In the genomic region with DNA sequence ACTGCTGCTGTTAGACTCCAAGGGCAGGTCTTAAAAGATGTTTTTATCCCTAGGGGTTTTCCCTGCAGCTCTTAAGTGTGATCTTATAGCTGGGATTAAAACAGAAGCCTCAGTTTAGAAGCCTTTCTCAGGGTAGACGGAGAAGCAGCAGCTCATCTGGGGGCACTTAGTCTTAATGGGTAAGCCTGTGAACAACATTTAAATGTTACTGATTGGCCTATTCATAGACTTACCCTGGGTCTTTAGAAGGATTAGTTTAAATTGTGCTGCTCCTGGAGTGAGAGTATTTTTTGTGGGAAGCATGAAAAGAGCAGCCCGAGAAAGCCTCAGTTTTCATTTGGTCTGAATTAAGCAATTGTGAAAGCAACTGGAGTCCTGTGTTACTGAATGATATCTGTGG, we compare ENCODE assay signal across 24 mouse cellular contexts. TPM values are rescaled to one million over a fixed set of nuclear protein-coding genes. Genes with fewer than 3 reads are reported as not detected.
A peak's percentile ranks its signal among the peaks of the same experiment; 100 is the strongest.
DNase-seq lines count a peak whose midpoint lies in the region; ATAC-seq lines count a peak whose summit lies in the region.
"Had no signal": no experiment of that assay in that cellular context is flagged by ENCODE, and none has a peak within 500 bp of the region (broad histone marks: within the 10 kb centered on the region; RNA-seq: fewer than 3 reads in every experiment).

No protein-coding gene starts in this region.

- H3K9ac ChIP-seq in forebrain, embryonic 11.5 days (ENCODE audit: low read length): no peak overlapping the region
- H3K9ac ChIP-seq in forebrain, embryonic 13.5 days: no peak overlapping the region
- 0 out of 2 replicates have a peak overlapping the region, but pooled peaks have one; percentile 4 for H3K9ac ChIP-seq in midbrain, embryonic 12.5 days (replicated peaks)
- H3K9ac ChIP-seq: embryonic facial prominence, embryonic 15.5 days; liver, embryonic 13.5 days; lung, embryonic 14.5 days had no signal

- H3K36me3 ChIP-seq in forebrain, embryonic 11.5 days (ENCODE audit: control insufficient read depth, insufficient read depth, low read length): no peaks in the 10 kb centered on the region
- no peaks in the 10 kb centered on the region for H3K36me3 ChIP-seq in forebrain, embryonic 10.5 days (replicated peaks)
- H3K36me3 ChIP-seq in forebrain, embryonic 13.5 days (ENCODE audit: poor library complexity, severe bottlenecking): no peaks in the 10 kb centered on the region
- H3K36me3 ChIP-seq in midbrain, embryonic 12.5 days: no peaks in the 10 kb centered on the region
- H3K36me3 ChIP-seq: embryonic facial prominence, embryonic 15.5 days; heart, embryonic 10.5 days; liver, embryonic 13.5 days had no signal

- no peak overlapping the region for H3K27ac ChIP-seq in forebrain, embryonic 11.5 days (ENCODE audit: low read depth, low read length)
- no peak overlapping the region for H3K27ac ChIP-seq in forebrain, embryonic 10.5 days
- peak overlapping the region; percentile 54; the same call in 1 of the 2 replicates for H3K27ac ChIP-seq in forebrain, embryonic 13.5 days
- H3K27ac ChIP-seq in midbrain, embryonic 12.5 days (replicated peaks): no peak overlapping the region
- H3K27ac ChIP-seq: embryonic facial prominence, embryonic 15.5 days; heart, embryonic 10.5 days; liver, embryonic 13.5 days had no signal

- H3K27me3 ChIP-seq in forebrain, embryonic 11.5 days (ENCODE audit: control insufficient read depth, insufficient read depth, low read length): peaks cover 19% of the 10 kb centered on the region
- H3K27me3 ChIP-seq in forebrain, embryonic 10.5 days (ENCODE audit: poor library complexity, severe bottlenecking): peaks cover 93% of the 10 kb centered on the region
- peaks cover 12% of the 10 kb centered on the region; the same call in 1 of the 2 replicates for H3K27me3 ChIP-seq in forebrain, embryonic 13.5 days
- peaks cover 20% of the 10 kb centered on the region; the same call in 1 of the 2 replicates for H3K27me3 ChIP-seq in midbrain, embryonic 12.5 days
- H3K27me3 ChIP-seq: CH12.LX; embryonic facial prominence, embryonic 15.5 days; liver, embryonic 13.5 days had no signal

- no peak overlapping the region for H3K4me2 ChIP-seq in forebrain, embryonic 11.5 days (ENCODE audit: low read depth, low read length, severe bottlenecking)
- H3K4me2 ChIP-seq in forebrain, embryonic 13.5 days: no peak overlapping the region
- no peak overlapping the region for H3K4me2 ChIP-seq in midbrain, embryonic 12.5 days (replicated peaks)
- H3K4me2 ChIP-seq: embryonic facial prominence, embryonic 15.5 days; liver, embryonic 13.5 days; lung, embryonic 14.5 days had no signal

- 4% methylated on average over 2 of the region's 2 CpGs for WGBS in forebrain, embryonic 11.5 days
- 8% methylated on average over 2 of the region's 2 CpGs for WGBS in forebrain, embryonic 10.5 days
- 6% methylated on average over 2 of the region's 2 CpGs for WGBS in forebrain, embryonic 13.5 days
- 10% methylated on average over 2 of the region's 2 CpGs for WGBS in midbrain, embryonic 12.5 days

- no peak for DNase-seq in forebrain, embryonic 11.5 days (ENCODE audit: low spot score)
- no peak for DNase-seq in forebrain, embryonic 10.5 days (ENCODE audit: extremely low spot score, low spot score)
- DNase-seq in A20 (ENCODE audit: low read depth, low spot score): peak; percentile 40
- DNase-seq in adrenal gland, postnatal 36 days: no peak
- no peak for DNase-seq in cerebellum, postnatal 14 days
- no peak for DNase-seq in B cell, adult 2 months
- DNase-seq: cerebellum, adult 8-10 months; kidney, adult 8-10 months; kidney, postnatal 25 days; layer of hippocampus, adult 9-11 months; liver, embryonic 13.5 days; lung, embryonic 14.5 days; lung, postnatal 4 days; spleen, adult 18-20 months; thymus, adult 2 months had no signal

- 0 out of 2 replicates have a peak, but pooled peaks cover 1% of the 10 kb centered on the region for H3K4me1 ChIP-seq in forebrain, embryonic 11.5 days (replicated peaks; ENCODE audit: control insufficient read depth, insufficient read depth, low read length)
- peaks cover 26% of the 10 kb centered on the region for H3K4me1 ChIP-seq in forebrain, embryonic 10.5 days
- peaks cover 4% of the 10 kb centered on the region; the same call in 1 of the 2 replicates for H3K4me1 ChIP-seq in forebrain, embryonic 13.5 days
- H3K4me1 ChIP-seq in midbrain, embryonic 12.5 days: peaks cover 18% of the 10 kb centered on the region

- no peaks in the 10 kb centered on the region for H3K9me3 ChIP-seq in forebrain, embryonic 11.5 days (ENCODE audit: control insufficient read depth, low read length)
- no peaks in the 10 kb centered on the region for H3K9me3 ChIP-seq in forebrain, embryonic 10.5 days
- no peaks in the 10 kb centered on the region for H3K9me3 ChIP-seq in forebrain, embryonic 13.5 days (replicated peaks)
- no peaks in the 10 kb centered on the region for H3K9me3 ChIP-seq in midbrain, embryonic 12.5 days
- H3K9me3 ChIP-seq: embryonic facial prominence, embryonic 15.5 days; heart, embryonic 10.5 days; liver, embryonic 13.5 days had no signal

- peak; percentile 47 for ATAC-seq in forebrain, embryonic 11.5 days (replicated peaks; ENCODE audit: low FRiP score)
- ATAC-seq in forebrain, embryonic 13.5 days: peak; percentile 62
- no peak for ATAC-seq in midbrain, embryonic 12.5 days (ENCODE audit: low FRiP score, low read depth)

- no peak overlapping the region for H3K4me3 ChIP-seq in forebrain, embryonic 11.5 days (ENCODE audit: low read depth, low read length)
- H3K4me3 ChIP-seq in forebrain, embryonic 10.5 days: no peak overlapping the region
- no peak overlapping the region for H3K4me3 ChIP-seq in forebrain, embryonic 13.5 days
- H3K4me3 ChIP-seq in midbrain, embryonic 12.5 days: no peak overlapping the region
- H3K4me3 ChIP-seq: embryonic facial prominence, embryonic 15.5 days; heart, embryonic 10.5 days; liver, embryonic 13.5 days had no signal

RNA-seq across cellular contexts. Expression of gene Gtf2a1l, which starts 1.5 kb away (rescaled TPM):
- 0.36 TPM in 1 of 2 replicates, not detected in the other for polyA plus RNA-seq in forebrain, embryonic 11.5 days (2014; fragmentation: Nextera tagmentation; extraction: Ambion mirVana)
- not detected in 2 replicates for polyA plus RNA-seq in forebrain, embryonic 10.5 days (2016; fragmentation: Nextera tagmentation; extraction: Ambion mirVana)
- polyA plus RNA-seq in forebrain, embryonic 13.5 days (2015; fragmentation: Nextera tagmentation; extraction: Ambion mirVana): 0.15 and 0.16 TPM in 2 replicates
- polyA plus RNA-seq in midbrain, embryonic 12.5 days (2016; fragmentation: Nextera tagmentation; extraction: Ambion mirVana): 0.21 and 0.64 TPM in 2 replicates
- total RNA-seq in adrenal gland, postnatal 36 days (2021): not detected
- total RNA-seq: common myeloid progenitor, adult 5-6 weeks; gastrocnemius, adult 18-20 months; MEL had no signal
- polyA plus RNA-seq: heart, embryonic 10.5 days; heart, postnatal 0 days; liver, embryonic 13.5 days; lung, embryonic 14.5 days had no signal
